Mouse (Mus musculus): Measurements from ENCODE around the gene Tmem109.
A peak's percentile ranks its signal among the peaks of the same experiment; 100 is the strongest.

Gene Tmem109

DNA sequence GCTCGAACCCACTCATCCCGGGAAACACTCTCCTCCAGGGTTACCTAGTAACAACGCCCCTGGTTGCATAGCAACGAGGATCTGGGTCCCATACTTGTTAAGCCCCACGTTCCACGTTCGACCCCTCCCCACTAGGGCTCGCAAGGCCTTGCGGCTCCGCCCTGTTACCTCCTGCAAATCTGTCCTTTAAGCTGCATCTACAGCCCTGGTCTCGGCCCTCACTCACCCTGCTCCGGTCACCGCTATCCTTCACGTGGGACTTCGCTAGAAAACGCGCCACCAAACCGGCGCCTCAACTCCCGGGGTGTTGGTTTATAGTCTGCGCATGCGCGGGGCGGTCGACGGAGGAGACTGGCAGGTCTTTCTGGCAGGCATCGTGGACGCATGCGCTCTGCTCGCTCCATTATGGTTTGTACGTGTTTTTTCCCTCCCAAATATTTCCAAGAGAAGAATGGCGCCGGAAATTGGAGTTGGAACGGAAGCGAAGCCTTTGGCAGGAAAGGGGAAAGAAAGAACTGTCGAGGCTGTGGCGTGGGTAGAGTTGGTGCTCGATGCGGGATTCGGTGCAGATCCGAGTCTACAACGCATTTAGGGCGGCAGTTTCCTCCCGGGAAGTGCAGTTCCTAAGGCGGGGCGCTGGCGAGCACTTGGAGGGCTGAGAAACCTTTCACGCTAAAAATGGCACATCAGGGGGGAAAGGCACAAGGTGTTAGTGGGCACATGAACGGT is at the start of gene Tmem109:
Tmem109 (minus strand) TSS at position 576 of the 729 bp plus-strand sequence.
- peak; percentile 95 for DNase-seq

DNA sequence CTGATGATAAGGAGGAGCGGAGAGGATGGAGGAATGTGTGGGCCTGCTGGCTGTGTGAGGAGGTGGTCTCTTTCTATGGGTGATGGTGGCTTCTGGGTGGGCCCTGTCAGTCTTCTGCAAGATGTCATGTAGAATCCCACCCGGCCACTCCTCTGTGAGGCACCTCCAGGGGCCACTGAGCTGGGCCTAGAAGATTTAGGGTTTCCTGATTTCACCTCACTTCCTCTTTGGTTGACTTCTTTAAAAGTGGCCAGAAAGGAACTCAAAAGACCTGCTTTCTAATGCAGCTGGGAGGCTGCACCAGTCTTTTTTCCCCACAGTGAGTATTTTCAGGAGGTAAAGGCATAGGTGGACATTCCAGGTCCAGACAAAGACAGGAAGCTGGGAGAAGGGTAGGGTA is 48.8 kb upstream of the Tmem109 start:
- DNase-seq, result no peak

DNA sequence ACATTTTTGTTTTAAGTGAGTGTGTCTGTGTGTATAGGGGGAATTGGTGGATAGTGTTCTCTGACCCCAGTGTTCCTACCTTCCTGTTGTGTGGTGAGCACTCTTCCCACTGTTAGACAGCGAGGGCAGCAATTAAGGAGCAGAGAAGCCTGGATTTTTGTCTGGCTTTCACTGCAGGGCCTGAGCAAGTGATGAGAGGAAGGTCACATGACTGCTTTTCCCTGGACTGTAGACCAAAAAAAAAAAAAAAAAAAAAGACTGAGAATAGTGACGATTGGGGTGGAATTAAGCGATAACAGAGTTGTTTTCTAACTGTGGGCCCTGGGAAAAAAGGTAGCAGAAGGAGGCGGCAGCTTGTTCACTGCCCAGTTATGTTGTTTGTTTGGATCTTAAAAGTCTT is 44.9 kb upstream of the Tmem109 start:
- no peak for DNase-seq

DNA sequence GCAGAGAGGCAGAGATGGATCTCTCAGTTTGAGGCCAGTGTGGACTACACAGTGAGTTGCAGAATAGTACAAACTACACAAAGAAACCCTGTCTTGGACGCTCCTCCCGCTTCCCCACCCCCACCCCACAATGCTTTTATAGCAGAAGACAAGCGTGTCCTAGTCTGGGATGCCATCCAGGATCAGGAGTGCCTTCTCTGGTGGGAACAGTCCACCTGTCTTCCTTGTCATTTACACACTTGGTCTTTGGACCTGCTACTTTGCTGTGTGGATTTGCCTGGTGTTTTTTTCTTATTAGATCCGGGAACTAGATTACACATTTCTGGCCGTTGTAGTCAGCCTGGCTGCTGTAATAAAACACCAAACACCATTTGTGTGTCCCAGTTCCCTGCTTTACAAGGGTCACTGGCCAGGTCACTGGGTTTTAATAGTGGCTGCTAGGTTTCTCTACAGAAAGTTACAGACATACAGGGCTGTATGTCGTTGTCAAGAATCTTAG is 44.4 kb upstream of the Tmem109 start:
- DNase-seq, result no peak

- DNase-seq, result no peak
Measured at GRCm38 (mm10) chr19:10924220-10924619, 42.4 kb upstream of the Tmem109 start.

- DNase-seq, result no peak
Measured at GRCm38 (mm10) chr19:10921058-10921457, 39.3 kb upstream of the Tmem109 start.

DNA sequence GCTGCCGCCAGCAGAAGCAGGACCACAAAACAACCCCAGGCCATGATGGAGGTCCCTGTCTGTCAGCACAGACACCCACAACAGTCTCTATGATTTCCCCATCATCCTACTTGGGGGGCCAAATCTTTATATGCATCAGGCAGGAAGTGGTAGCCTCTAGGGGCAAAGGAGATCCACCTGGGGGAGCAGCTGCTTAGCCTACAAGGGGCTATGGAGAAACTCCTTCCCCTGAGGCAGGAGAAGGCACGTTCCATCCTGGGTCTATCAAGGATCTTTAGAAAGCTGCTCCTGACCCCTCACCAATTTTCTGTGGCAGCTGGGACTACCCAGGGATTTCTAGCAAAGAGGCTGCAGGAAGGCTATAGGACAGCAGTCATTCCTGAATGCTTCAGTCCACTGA is 38.7 kb upstream of the Tmem109 start, which contains the start of gene Zp1:
Zp1 (minus strand) TSS at position 101 of the 400 bp plus-strand sequence.
- no peak for DNase-seq

GRCm38 (mm10) chr19:10918321-10918991 is 36.7 kb upstream of the Tmem109 start:
- DNase-seq, result no peak

GRCm38 (mm10) chr19:10916506-10916905 is 34.7 kb upstream of the Tmem109 start:
- no peak for DNase-seq

GRCm38 (mm10) chr19:10914870-10915269 is 33.1 kb upstream of the Tmem109 start:
- DNase-seq, result no peak

DNA sequence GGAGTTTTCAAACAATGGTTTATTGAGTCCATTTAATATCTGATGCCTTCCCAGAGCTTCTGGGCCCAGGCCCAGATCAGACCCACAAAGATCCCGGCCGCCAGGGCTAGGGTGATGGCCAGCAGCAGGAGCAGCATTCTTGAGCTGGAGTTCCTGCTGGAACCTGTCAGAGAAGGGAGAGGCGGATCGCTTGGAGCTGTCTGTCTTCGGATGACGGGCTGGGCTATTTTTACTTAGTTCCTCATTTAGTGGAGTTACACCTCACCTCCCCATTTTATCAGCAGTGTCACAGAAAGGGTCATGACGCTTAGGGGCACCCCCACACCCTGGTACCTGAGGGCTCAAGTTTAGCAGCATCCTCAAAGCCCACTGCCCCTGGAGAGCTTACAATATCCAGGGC is 32.5 kb upstream of the Tmem109 start:
- no peak for DNase-seq

DNA sequence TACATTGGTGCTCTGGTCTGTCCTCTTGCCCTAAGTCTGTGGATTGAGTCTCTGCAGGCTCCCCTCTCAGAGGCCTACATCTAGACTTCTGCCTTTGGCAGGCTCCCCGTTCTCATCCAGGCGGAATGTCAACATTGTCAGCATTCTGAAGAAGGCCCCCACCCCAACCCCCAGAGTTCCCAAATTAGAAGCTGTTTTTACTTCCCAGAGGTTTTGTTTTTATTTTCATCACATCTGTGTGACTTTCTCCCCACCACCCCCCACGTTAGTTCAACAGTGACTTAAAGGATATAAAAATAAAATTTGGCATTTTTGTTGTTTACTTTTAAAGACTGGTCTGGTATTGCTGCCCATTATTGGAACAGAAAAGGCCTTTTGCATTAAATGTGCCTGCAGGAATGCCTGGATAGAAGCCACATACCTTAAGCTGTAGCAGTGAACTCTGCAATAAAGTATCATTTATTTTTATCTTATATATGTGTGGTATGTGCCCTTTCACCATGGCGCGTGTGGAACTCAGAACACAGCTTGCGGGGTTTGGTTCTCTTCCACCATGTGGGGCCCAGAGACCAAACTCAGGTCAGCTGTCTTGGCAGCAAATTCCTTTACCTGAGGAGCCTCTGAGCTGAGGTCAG is 27.4 kb upstream of the Tmem109 start:
- DNase-seq, result no peak

DNA sequence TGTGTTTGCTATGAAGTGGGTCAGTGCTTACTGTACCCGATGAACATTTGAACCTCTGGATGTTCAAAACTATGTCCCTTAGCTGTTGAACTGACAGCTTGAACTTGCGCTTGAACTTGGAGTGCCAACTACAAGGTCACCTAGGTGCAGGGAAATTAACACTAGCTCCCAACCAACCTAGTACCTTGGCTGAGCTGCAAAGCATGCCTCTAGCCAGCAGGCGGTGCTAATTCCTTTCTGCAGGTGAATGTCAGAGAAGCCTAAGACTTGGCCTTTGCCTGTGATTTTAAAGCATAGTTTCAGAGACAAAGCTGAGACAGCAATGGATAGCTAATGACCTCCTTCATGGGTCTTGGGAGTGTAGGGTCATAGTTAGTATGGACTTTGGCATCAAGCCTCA is 26.1 kb upstream of the Tmem109 start:
- DNase-seq, result peak; percentile 80

- no peak for DNase-seq
Measured at GRCm38 (mm10) chr19:10905728-10906000, 23.9 kb upstream of the Tmem109 start.

DNA sequence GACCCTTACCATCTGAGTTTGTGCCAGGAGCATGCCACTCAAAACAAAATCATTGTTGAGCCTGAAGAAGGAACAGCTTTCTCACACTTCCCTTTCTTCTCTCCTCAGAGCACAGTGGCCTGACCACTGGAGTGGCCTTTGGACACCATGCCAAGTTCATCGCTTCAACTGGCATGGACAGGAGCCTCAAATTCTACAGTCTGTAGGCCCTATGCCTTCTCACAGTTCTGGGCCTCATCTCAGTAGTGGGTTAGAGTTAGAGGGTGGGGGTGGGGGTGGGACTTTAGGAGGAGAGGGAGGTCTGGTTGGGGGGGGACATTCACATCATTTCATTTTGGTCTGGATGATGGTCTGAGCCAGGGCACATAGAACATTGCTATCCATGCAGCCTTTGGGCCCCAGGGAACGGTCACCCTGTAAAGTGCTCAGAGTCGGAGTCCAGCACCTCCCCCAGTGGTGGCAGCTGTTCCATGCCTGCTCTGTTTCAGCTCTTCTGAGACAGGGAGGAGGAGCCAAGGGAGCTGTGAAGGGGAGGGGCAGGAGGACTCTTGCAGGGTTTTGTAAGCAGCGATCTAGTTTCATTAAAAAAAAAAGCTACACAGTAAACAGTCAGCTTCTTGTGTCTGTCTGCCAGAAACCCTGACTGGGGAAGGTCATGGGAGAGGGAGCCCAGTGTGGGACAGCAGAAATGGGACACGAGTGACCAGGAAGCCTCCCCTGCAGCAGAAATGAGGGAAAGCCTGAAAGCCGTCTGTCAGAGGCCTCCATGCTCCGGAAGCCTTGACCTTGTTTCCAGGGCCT is 23.3 kb upstream of the Tmem109 start:
- no peak for DNase-seq

- no peak for DNase-seq
Measured at GRCm38 (mm10) chr19:10904512-10904911, 22.7 kb upstream of the Tmem109 start.

- no peak for DNase-seq
Measured at GRCm38 (mm10) chr19:10901046-10901445, 19.2 kb upstream of the Tmem109 start.

DNA sequence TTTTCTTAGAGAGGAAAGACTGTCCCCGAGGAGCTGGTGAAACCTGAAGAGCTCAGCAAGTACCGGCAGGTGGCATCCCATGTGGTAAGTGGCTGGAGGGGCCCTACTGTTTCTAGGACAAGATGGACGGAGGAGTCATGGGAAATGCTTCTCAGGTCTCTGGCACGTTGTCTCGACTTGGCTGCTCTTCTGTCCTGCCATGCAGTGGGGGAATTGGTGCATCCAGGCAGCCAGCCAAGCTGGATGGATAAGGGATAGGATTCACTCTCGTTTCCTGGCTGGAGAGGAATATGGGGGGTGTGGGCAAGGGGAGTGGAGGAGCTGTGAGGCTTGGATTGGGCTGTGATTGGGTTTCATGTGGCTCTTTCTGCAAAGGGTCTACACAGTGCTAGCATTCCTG is 18.5 kb upstream of the Tmem109 start:
- DNase-seq, result no peak

- DNase-seq, result no peak
Measured at GRCm38 (mm10) chr19:10897491-10897890, 15.7 kb upstream of the Tmem109 start.

- DNase-seq, result no peak
Measured at GRCm38 (mm10) chr19:10896849-10897248, 15.0 kb upstream of the Tmem109 start.

DNA sequence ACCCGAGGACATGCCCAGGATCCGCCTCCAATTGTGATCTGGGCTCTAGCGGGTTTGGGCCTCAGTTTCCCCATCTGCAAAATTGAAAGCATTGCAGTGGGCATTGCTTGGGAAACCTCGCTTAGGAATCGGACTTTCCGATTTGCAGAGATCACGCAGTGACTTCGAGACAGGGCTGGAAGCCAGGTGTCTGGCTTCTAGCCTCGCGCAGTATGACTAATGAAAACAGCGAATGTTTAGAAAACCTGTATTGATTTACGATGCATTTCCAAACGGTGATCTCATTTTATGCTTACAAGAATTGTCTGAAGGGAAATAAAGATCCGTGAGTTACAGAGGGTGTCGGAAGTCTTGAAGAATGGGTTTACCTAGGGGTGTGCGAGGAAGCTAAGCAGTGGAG is 13.9 kb upstream of the Tmem109 start:
- no peak for DNase-seq

DNA sequence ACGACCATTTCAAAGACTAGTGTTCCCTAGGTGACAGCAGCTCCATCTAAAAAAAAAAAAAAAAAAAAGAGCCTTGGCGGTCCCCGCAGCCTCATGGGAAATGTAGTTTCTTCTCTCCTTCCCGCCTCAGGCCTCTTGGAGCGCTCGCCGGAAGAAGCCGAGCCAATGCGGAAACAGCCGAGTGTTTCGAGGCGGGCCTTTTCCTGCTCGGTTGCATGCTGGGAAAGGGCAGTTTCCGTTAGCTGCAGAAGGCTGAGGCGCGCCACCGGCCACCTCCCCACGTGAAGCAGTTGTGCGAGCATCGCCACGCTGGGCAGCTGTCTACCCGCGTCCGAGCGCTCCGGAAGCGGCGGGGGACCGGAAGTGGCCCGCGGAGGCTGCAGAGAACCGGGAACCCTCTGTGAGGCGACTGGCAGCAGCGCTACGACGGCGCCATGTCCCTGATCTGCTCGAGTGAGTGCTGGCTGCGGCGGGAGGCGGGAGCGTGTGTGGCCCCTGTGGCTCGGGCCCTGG is 13.3 kb upstream of the Tmem109 start, which contains the start of gene Prpf19:
Prpf19 (plus strand) TSS at position 216 of the 513 bp plus-strand sequence.
- DNase-seq, result peak; percentile 99

GRCm38 (mm10) chr19:10892201-10892600 is 10.4 kb upstream of the Tmem109 start:
- DNase-seq, result no peak
